Mouse (Mus musculus) kidney, embryonic 16.5 days (tissue): ENCODE measurements at regions not wholly inside any gene's neighbourhood (a gene's known extent, or its start where the extent isn't known, plus 50 kb on each side); places are given as distances from the start of the nearest gene placed in this dataset.

Experiments used
- ATAC-seq: fragments of 200-750 bp; cut with Nextera tagmentation; 2 replicates; pipeline ENCODE4 v1.8.0; 2017; ENCODE audit warnings: moderate TSS enrichment; ENCODE audit not compliant: low FRiP score, low TSS enrichment
- H3K27ac ChIP-seq: fragments of 300-500 bp; sonication (generic); 2 replicates; pipeline ENCODE4 v1.5.1; 2014; ENCODE audit warnings: low read length
- H3K27me3 ChIP-seq: fragments of 300-500 bp; sonication (generic); 2 replicates; pipeline ENCODE4 v1.6.1; 2014; ENCODE audit warnings: low read length, control low read depth, mixed read lengths; ENCODE audit not compliant: insufficient read depth
- H3K36me3 ChIP-seq: fragments of 300-500 bp; sonication (generic); 2 replicates; pipeline ENCODE4 v1.6.1; 2014; ENCODE audit warnings: low read length, control low read depth, mixed read lengths; ENCODE audit not compliant: insufficient read depth
- H3K4me1 ChIP-seq: fragments of 300-500 bp; sonication (generic); 2 replicates; pipeline ENCODE4 v1.6.1; 2014; ENCODE audit warnings: low read length, control low read depth, mixed read lengths; ENCODE audit not compliant: insufficient read depth
- H3K4me2 ChIP-seq: fragments of 300-500 bp; sonication (generic); replicated peaks from 2 replicates; pipeline ENCODE4 v1.6.1; 2014; ENCODE audit warnings: low read depth, low read length
- H3K4me3 ChIP-seq: fragments of 300-500 bp; sonication (generic); 2 replicates; pipeline ENCODE4 v1.5.1; 2014; ENCODE audit warnings: mild to moderate bottlenecking, low read length
- H3K9ac ChIP-seq: fragments of 300-500 bp; sonication (generic); replicated peaks from 2 replicates; pipeline ENCODE4 v1.6.1; 2014; ENCODE audit warnings: low read length
- H3K9me3 ChIP-seq: fragments of 300-500 bp; sonication (generic); 2 replicates; pipeline ENCODE4 v1.6.1; 2016; ENCODE audit warnings: low read length, control low read depth
- WGBS: fragments of 180-500 bp; shearing (Covaris S2); extraction: QIAGEN DNeasy Blood & Tissue Kit; methylation state at CpG from one replicate; pipeline ENCODE4 v1.1.7; 2014; 5-methylcytosine and 5-hydroxymethylcytosine counted together

GRCm38 (mm10) chr12:50698613-50699442 lies 49.9 kb upstream of the Prkd1 start:
- no peaks in the 10 kb centered on the region for H3K9me3 ChIP-seq
- WGBS = 51% methylated on average over 5 of the region's 5 CpGs
- no peaks in the 10 kb centered on the region for H3K27me3 ChIP-seq
- H3K4me3 ChIP-seq = no peak overlapping the region
- no peak overlapping the region for H3K27ac ChIP-seq
- no peaks in the 10 kb centered on the region for H3K4me1 ChIP-seq
- H3K9ac ChIP-seq = no peak overlapping the region
- no peak for ATAC-seq
- no peaks in the 10 kb centered on the region for H3K36me3 ChIP-seq
- H3K4me2 ChIP-seq = no peak overlapping the region
